Mouse (Mus musculus): ENCODE measurements around the gene Gpc5.

DNA sequence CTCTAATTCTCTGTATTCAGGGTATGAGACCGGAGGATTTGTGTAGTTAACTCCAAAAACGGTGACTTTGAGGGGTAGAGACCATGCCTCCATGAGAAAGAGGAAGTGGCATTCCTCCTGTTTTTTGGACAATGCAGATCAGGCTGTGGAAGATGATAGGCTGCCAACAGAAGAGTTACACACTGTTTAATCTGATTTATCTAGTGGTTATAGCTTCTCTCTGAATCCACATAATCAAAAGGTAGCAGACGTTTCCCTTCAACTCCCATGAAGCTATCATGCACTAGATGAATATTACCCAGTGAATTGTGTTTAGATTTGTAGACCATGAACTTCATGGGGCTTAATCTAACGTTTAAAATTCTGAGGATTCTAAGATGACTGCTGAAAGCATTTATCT, 522.1 kb downstream of the Gpc5 start:
- TF ChIP-seq POLR2A (IDR thresholded peaks at IDR 0.05; ENCODE audit: control insufficient read depth, low read depth, low read length) (no peak), CTCF (IDR thresholded peaks at IDR 0.05; ENCODE audit: control insufficient read depth, insufficient read depth, insufficient replicate concordance, low read depth, low read length) (no peak)
